Mouse (Mus musculus) left cerebral cortex, postnatal 14 days (tissue): ENCODE measurements around the gene Pf4. TPM values are rescaled to one million over a fixed set of nuclear protein-coding genes. Genes with fewer than 3 reads are reported as not detected.
A peak's percentile ranks its signal among the peaks of the same experiment; 100 is the strongest.

ENCODE experiments used
- DNase-seq, 2 experiments: peaks; one replicate each; pipeline ENCODE4 v3.0.0; 2021 to 2022; ENCODE audit warnings: low spot score in 2 of 2, mixed read lengths in 1 of 2
- intact Hi-C: fragments of 180-260 bp; cut with DNase I; formaldehyde crosslinking; loops from one replicate; pipeline ENCODE4 v1.15.1; 2025
- long read RNA-seq, 2 experiments: library from polyadenylated mRNA; stranded (forward); transcript quantifications; one replicate each; pipeline ENCODE4 v2.0.0; 2021
- total RNA-seq, 2 experiments: library from RNA; stranded (reverse); gene quantifications; 2 replicates each; pipeline ENCODE4 v1.2.3; 2021

Pf4 gene
- 1 to 10 TPM; 4.7 to 5.2 TPM for total RNA-seq
- long read RNA-seq, experiment 1, partial matches to known transcripts = 0 of 4 reads
- long read RNA-seq, experiment 1, other reads (novel, unspliced or antisense) = 0 of 4 reads
- long read RNA-seq, experiment 2, partial matches to known transcripts = 0 of 2 reads
- long read RNA-seq, experiment 2, other reads (novel, unspliced or antisense) = 0 of 2 reads

DNA sequence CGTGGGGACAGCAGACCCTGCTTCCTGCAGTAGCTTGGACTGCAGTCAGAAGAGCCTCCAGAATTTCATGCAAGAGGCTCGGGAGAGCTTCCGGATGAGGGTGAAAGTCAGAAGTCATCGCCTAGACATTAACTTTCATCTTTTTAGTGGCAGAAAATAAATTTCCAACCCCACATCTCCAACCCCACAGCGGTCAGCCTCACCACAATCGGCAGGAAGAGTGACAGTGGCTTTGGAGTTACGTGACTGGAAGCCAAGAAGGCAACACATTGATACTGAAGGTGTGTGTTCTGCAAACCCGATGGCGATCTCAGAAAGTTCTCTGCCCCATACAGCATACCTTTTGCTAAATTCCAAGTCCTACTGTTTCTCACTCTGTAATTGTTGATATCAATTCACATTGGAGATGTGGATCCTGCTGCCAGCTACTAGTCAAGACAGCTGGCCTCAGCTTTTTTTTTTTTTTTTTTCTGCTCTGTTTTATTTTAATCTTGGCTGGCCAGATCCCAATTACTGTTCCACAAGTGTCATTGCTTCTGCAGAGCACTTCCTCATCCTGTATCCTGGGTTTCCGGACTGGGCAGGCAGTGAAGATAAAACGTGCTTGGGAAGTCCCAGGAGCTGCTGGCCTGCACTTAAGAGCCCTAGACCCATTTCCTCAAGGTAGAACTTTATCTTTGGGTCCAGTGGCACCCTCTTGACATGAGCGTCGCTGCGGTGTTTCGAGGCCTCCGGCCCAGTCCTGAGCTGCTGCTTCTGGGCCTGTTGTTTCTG lies at the start of gene Pf4:
Gene Pf4 (plus strand): TSS at position 556 of the 774 bp plus-strand sequence.
- peak in 1 of 2 experiments; percentile 15 for DNase-seq
- intact Hi-C loops = no loop called here

DNA sequence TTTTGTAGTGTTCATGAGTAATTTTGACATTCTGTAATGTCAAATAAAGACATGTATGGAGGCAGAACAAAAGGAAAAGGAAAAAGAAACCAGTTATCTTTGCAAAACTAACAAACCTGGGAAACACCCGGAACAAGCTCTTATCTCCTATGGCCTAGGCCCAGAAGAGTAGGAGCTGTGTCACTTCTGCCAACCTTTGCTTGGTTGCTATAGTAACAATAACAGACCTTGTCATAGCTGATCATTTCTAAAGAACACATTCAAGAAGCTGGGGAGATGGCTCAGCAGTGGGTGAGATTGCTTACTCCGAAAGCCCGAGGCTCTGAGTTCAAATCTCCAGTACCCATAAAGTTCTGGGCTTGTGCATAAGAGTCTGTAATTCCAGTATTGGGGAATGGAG lies 49.6 kb upstream of the Pf4 start:
- DNase-seq = no peak
- intact Hi-C loops = no loop called here

DNA sequence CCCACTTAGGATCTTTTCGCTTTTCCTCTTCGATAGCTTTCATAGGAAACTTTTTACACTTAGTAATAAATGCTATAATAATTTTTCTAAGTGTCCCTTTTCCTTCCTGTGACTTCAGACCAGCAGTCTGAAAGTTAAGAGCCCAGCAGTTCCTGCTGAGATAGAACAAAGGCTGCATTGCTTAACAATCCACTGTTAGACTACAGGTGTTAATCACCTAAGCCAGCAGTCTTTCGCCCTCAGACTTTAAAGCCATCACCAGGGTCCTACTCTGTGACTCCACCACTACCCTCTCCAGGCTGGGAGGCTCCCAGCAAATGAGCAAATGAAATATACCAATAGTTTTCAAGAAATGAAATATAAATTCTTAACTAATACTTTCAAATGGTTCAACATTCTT lies 44.0 kb upstream of the Pf4 start:
- no peak for DNase-seq
- intact Hi-C loops = no loop called here

DNA sequence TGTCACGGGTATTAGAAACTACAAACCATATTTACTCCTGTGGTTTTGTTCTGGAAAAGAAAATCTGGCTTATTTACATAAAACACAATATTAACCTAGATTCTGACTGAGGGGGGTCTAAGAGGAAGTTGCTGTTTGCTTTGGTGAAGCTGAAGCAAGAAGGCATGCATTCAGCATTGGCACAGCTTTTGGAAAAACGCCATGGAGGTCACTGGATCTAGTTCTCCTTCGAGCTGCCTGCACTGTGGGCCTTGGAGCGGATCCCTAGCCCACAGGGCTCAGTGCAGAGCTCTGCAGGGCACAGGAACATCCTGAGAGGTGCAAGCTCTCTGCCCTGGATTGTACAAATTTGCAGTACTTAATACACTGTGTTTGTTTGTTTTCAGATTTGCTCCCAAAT lies 40.8 kb upstream of the Pf4 start:
- DNase-seq = no peak
- intact Hi-C loops = no loop called here

DNA sequence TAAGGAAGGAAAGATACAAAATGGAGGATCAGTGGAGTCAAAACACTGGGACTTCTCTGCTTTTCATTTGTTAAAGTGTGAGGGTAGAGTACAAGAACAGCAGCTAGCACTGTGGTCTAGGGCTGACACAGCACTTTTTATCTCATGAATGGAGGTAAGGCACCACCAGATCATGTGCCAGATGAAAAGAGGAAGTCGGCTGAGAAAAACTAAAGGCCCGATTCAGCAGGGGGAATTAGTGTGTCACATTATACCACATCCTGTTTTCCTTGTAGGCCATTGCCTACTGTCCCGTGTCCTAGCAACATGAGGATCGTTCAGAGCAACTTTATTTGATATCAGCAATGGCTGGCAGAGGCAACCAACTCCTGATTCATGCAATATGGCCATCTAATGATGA lies 30.2 kb upstream of the Pf4 start:
- intact Hi-C loops = no loop called here
- peak in 1 of 2 experiments; percentile 10 for DNase-seq

DNA sequence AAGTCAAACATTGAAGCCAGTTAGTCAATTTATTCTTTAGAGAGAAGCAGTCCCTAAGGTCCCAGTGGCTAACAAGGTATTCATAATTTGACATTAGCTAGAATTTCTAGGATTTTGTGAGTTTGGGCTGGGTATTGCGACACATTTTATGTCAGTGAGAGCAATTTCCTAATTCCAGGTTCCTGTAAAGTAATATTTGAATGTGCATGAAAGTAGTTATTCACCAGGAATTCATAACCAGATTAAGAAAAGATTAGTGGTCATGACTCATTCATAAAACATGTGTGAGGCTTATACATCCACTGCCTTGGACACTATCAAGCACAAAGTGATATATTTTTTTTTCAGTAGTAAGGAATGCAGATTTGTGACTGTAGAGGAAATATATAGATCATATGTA lies 18.3 kb upstream of the Pf4 start:
- intact Hi-C loops = no loop called here
- no peak for DNase-seq

DNA sequence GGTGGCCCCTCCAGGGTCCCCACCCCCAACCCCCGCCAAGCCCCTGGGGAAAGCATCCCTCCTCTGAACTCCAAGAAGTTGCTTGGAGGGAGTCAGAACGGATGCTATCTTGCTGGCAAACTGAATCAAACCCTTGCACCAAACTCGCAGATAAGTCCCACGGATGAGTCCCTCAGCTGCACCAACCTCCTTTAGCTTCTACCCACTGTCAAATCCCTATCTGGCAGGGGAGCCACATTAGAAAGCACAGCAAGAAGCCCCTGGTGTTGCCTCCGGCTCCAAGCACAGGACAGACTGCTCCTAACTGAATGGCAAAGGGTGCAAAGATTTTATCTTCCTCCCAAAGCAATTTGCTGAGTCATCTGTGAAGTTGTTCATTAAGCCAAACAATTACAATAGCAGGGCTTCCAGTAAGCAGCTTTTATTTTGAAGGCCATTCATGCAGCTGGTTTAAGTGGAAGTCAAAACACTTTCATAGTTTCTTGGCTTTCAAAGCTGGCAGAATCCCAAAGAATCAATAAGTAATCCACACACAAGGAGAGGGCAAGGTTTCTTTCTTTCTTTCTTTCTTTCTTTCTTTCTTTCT lies 14.1 kb upstream of the Pf4 start:
- intact Hi-C loops = no loop called here
- DNase-seq = no peak

DNA sequence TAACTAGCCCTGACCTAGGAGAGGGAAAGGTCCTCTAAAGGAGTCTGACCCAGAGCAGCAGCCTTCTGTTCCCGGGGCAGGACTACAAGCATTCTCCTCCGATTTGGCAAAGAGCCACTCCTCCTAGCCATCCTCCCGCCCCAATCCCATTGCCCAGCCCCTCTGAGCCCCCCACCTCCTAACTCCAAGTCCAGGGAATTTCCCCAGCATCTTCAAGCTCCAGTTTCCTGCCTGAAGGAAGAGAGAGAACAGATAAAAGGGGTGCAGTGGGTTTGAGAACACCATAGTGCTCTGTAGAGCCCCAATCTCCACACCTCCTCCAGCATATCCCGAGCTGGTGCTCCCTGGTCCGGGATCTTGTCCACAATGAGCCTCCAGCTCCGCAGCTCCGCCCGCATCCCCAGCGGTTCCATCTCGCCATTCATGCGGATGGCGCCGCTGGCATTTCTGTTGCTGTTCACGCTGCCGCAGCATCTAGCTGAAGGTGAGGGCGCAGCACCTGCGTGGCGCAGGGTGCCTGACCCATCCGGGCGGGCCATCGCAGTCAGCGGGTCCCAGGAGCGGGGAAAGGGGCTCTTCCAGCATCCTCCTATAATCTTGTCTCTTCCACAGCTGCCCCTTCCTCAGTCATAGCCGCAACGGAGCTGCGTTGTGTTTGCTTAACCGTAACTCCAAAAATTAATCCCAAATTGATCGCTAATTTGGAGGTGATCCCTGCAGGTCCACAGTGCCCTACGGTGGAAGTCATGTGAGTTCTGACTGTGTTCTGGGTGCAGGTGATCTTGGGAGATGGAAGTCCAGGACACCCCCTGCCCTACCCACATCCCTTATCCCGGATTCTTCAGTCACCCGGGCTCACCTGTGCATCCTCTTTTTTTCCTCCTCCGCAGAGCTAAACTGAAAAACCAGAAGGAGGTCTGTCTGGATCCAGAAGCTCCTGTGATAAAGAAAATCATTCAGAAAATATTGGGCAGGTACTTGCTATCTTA lies 12.9 kb upstream of the Pf4 start, which contains the start of gene Cxcl5:
Gene Cxcl5 (plus strand): TSS at position 284 of the 989 bp plus-strand sequence.
- intact Hi-C loops = no loop called here
- peak in 1 of 2 experiments; percentile 20 for DNase-seq

DNA sequence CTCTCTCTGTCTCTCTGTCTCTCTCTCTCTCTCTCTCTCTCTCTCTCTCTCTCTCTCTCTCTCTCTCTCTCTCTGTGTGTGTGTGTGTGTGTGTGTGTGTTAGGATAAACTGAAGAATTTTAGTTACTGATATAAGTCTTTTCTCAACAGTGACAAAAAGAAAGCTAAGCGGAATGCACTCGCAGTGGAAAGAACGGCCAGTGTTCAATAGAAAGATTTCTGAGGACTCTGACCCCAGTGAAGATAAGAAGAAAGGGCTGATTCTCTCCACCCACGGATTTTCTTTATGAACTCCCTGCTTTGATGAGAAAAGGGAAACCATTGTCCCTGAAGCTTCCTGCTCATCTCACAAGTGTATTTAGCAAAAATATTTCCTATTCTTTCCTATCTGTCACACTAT lies 11.9 kb upstream of the Pf4 start:
- no peak for DNase-seq
- intact Hi-C loops = no loop called here

DNA sequence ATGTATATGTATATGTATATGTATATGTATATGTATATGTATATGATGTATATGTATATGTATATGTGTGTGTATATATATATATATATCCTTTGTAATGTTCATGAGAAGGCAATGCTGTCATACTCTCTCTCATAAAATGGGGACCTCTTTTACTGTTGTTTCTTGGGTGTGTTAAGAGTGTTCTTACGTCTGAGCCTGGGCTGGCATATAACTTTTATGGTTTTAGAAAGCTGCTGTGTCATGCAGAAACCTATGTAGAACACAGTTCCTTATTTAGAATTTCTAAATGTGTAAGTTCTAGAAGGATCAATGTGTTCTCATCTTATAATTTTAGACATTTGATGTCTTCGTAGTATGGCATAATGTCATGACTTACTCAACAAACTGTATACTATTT lies 11.4 kb upstream of the Pf4 start:
- no peak for DNase-seq
- intact Hi-C loops = no loop called here

DNA sequence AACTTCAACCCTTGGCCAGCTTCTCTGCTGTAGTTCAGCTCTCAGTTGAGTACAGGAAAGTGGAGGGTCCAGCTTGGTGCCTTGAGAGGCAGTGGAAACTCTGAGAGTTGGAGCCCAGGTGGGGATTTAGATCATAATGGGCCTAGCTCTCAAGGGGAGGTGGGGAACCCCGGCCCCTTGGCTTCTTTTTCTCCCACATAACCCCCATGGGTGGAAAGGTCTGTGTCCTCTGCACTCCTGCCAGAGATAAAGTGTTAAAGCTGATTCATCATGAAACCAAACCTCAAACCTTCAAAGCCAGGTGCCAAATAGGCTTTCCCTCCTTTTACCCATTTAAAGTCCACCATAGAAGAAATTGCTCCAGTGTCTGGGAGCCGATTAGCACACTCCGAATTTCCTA lies 10.4 kb upstream of the Pf4 start:
- no peak for DNase-seq
- intact Hi-C loops = no loop called here

DNA sequence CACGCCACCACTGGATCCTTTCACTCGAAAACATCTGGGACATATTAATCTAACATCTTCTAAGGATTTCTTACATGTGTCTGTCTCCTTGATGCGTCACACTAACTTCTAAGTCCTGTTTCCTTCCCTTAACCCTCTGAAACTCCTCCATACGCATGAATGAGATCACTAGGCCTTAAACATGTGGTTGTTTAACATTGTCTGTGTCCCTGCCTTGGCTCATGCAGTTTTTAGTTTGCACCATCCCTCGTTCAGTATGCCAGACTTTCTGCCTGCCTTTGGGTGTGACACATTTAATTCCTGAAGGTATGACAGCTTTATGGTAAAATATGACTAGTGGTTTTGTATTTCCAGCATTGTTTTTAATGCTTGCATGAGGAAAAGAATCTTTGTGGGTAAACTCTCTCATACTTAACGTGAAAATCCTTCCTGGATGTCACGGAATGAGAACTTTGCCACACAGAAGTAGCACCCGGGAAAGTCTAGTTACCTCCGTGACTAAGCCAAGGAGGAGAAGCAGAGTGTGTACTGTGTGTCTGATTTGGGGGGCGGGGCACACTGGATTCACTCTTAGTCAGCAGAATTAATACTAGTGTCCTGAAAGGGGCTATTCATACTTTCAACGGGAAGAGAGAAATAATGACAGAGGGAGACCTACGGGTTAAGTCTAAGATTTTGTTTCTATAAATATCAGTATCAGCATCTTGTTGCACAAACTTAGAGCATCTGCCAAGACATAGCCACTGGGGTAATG lies 8.1 kb upstream of the Pf4 start:
- DNase-seq = no peak
- intact Hi-C loops = no loop called here

DNA sequence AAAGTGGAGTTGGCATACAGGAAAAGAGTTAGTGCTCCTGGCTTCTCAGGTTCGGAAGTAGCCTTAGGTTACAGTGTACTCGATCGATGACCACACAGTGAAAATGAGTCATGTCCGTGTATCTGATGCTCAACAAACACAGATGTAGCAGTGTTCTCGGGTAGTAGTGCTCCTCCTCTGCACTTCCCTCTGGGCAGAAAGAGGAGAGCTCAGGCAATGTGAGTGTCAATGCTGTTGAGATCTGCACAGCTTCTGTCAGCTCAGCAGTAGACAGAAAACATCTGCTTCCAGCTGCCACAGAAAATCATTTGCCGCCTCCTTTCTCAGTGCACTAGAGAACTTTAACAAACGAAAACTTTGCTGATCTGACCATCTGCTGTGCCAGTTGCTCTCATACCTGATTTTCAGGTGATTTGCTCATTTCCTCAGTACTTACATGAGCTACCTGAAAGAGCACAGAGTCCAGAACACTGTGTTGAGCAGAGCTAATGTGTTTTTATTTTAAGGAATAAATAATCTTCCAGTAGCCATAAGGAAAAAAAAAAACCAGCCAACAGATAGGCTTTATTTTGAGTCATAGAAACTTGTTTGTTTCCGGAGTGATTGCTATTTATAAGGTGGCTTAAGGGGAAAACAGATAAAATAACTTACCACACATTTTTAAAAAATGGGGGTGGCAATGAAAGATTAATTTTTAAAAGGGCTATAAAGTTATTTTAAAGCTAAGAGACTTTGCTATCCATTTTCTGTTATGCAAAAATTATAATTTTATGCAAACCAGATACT lies 6.2 kb upstream of the Pf4 start:
- intact Hi-C loops = no loop called here

DNA sequence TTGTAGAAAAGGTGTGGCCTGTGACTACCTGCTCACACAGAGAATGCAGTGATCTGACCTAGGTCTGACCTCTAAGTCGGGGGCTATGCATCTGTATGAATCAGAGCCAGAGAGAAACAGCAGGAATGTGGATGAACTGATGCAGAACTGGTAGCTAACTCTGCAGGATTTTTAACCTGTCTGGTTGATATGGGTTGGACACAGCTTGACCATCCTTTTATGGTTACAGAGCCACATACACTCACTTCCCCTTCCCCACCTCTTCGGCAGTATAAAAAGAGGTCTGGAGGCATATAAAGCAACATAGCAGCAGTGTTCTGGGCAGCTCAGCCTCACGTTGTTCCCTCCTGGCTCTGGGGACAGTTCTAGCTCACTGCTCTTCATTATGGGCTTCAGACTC lies 4.0 kb upstream of the Pf4 start, which contains the start of gene Ppbp:
Gene Ppbp (plus strand): TSS at position 301 of the 400 bp plus-strand sequence.
- intact Hi-C loops = no loop called here
- DNase-seq = no peak

More for the DNA sequence above, 6.2 kb upstream of the Pf4 start:
- no peak for DNase-seq

DNA sequence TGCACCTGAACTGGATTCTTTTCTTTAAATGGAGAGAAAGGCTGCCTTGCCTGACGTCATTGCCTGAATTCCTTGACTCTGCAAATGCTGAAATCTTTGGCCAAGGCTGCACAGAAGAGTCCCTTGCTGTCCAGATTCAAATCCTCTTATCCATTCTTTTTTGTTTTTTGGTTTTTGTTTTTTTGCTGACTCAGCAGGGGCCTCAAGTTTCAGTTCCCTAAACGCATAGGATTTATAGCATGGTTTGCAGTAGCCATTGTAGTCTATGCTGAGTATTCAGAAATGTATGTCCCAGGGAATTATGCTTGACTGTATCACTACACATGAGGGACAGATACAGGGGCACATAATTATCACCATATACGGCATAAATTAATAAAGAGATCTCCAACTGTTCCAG lies 866 bp upstream of the Pf4 start:
- intact Hi-C loops = no loop called here
- no peak for DNase-seq

DNA sequence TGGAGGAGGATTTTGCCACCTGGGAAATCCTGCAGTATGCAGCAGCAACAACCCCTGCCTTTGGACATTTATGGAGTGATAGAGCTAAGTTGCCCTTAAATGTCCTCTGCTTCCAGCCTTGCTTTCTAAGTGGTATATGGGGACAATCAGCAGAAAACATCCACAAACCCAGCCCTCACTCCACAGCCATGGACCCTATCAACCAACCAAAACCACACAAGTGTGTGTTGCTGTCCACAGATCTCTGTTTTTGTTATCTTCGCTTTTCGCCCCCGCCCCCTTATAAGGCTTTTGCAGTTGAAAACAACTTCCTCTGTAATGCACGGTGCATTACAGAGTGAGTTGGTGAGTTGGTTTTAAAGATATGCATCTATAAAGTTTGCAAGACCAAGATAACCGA lies 3.3 kb downstream of the Pf4 start:
- DNase-seq = no peak
- intact Hi-C loops = no loop called here

DNA sequence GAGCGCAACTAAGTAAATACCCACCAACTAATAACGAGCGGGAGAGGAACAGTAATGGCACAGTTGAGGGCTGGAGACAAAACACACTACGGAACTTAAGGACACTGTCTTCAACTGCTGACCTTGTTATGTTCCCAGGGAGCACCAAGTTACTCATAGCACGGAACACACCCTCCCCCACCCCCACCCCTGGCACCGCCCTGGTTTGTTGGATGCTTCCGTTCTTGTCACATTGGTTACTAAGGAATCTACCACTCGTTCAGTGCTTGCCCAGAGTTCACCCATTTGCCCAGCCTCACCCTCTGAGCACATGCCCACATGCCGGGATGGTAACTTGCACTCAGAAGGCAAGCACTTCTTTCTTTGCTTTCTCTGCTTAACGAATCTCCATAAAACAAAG lies 5.4 kb downstream of the Pf4 start:
- no peak for DNase-seq
- intact Hi-C loops = no loop called here

DNA sequence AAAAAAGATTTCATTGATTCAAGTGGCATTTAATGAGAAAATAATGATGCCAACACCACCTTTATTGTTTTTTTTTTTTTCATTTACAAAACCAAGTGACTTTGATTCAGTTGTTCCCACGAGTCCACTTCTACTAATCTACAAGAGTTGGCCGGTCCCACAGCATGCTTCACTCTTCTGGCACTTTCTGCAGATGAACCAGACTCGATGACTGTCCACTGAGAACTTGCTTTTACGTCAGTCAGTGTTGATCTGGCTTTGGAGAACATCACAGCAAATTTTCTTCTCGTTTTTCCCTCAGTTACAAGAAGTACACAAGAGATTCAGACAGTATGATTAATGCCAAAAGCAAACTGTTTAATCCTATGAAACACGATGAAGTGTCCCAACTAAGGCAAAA lies 6.6 kb downstream of the Pf4 start:
- DNase-seq = no peak
- intact Hi-C loops = no loop called here
